Mouse (Mus musculus) heart, adult 2 months (tissue): ENCODE data around the gene Rnf126.

ENCODE experiments used
- CTCF ChIP-seq: fragments of 200-600 bp; IDR thresholded peaks from 2 replicates; pipeline ENCODE4 v1.8.1; 2022; ENCODE audit warnings: antibody characterized with exemption, mild to moderate bottlenecking, moderate library complexity
- EP300 ChIP-seq: fragments of 200-500 bp; IDR thresholded peaks from 2 replicates; pipeline ENCODE4 v1.6.1; 2011; ENCODE audit warnings: low read depth, low read length, control low read depth; ENCODE audit not compliant: insufficient read depth

GRCm38 (mm10) chr10:79793738-79794490, 27.2 kb upstream of the Rnf126 start:
- TF ChIP-seq CTCF (no peak), EP300 (no peak)
